Mouse (Mus musculus): Measurements from ENCODE around the gene Dip2c. TPM values are rescaled to one million over a fixed set of nuclear protein-coding genes. Genes with fewer than 3 reads are reported as not detected.
A peak's percentile ranks its signal among the peaks of the same experiment; 100 is the strongest.

Dip2c gene
- polyA plus RNA-seq, 1 experiment = 15.7 TPM

DNA sequence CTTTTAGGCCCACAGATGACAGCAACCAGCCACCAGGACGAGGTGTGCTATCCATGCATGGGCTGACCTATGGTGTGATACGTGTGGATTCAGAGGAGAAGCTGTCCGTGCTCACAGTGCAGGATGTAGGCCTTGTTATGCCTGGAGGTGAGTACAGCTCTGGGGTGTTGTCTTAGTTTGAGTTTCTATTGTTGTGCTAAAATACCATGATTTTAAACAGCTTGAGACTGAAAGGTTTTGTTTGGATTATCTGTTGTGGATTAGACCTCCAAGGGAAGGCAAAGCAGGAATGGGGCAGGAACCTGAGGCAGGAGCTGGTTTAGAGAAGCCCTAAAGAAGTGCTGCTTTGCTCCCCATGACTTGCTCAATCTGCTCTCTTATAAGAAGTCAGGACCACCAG lies 325.0 kb downstream of the Dip2c start:
- H3K4me1 ChIP-seq (ENCODE audit: control insufficient read depth, insufficient read depth, low read length) = no peaks in the 10 kb centered on the region; the same call in 1 of the 2 replicates
- 86% methylated on average over 3 of the region's 3 CpGs for WGBS
- DNase-seq = no peak
- H3K4me3 ChIP-seq (replicated peaks; ENCODE audit: extremely low read depth, low read depth, low read length) = no peak overlapping the region
- TF ChIP-seq POLR2A (IDR thresholded peaks at IDR 0.05; ENCODE audit: borderline replicate concordance, extremely low read depth, low read depth, low read length) = no peak
- TF ChIP-seq CTCF (IDR thresholded peaks at IDR 0.05; ENCODE audit: insufficient read depth, low read length) = no peak

DNA sequence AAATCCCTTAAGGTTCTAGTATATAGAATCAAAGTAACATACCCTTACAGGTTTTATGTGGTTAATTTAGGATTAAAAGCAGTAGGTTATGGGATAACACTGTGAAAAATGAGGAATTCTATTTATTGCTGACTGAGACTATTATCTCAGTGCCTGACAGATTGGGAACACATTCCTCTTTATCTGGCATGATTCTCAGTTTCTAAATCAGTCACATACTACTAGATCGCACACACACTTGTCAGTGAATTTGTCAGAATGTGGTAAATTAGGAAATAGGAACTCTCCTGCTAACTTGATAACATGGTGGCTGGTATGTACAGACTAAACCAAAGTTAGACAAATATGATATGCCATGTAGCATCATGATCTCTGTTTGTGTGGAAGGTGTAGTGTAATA lies 334.9 kb downstream of the Dip2c start:
- TF ChIP-seq CTCF (IDR thresholded peaks at IDR 0.05; ENCODE audit: insufficient read depth, low read length) = no peak
- TF ChIP-seq POLR2A (IDR thresholded peaks at IDR 0.05; ENCODE audit: borderline replicate concordance, extremely low read depth, low read depth, low read length) = no peak
- no peak overlapping the region for H3K4me3 ChIP-seq (replicated peaks; ENCODE audit: extremely low read depth, low read depth, low read length)
- 62% methylated on average over 1 of the region's 1 CpGs for WGBS
- H3K4me1 ChIP-seq (ENCODE audit: control insufficient read depth, insufficient read depth, low read length) = no peaks in the 10 kb centered on the region
- no peak for DNase-seq

GRCm38 (mm10) chr13:9632684-9633083 lies 356.4 kb downstream of the Dip2c start:
- H3K4me3 ChIP-seq (replicated peaks; ENCODE audit: extremely low read depth, low read depth, low read length) = no peak overlapping the region
- H3K4me1 ChIP-seq (ENCODE audit: control insufficient read depth, insufficient read depth, low read length) = no peaks in the 10 kb centered on the region
- 88% methylated on average over 2 of the region's 2 CpGs for WGBS
- no peak for DNase-seq
- no peak for TF ChIP-seq CTCF (IDR thresholded peaks at IDR 0.05; ENCODE audit: insufficient read depth, low read length)
- no peak for TF ChIP-seq POLR2A (IDR thresholded peaks at IDR 0.05; ENCODE audit: borderline replicate concordance, extremely low read depth, low read depth, low read length)

DNA sequence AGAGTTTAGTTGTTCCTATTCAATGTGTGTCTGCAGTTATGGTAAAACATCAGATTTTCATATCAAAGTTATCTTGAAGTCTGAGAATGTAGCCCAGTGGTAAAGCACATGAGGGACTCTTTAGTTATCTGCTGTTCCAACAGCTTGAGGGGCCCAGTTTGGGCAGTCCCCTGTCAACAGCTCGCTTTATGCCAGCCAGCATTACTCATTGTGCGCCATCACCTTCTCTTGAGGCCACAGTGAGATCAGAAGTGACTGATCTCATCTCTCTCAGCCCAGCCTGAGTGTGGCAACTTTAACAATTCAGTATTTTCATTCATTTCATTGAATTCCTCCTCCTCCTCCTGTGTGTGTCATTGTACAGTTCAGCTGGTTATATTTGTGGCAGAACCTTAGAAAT lies 359.6 kb downstream of the Dip2c start:
- Histone ChIP-seq H3K4me1 (ENCODE audit: control insufficient read depth, insufficient read depth, low read length) (no peaks in the 10 kb centered on the region), H3K4me3 (replicated peaks; ENCODE audit: extremely low read depth, low read depth, low read length) (no peak overlapping the region)
- 96% methylated on average over 2 of the region's 2 CpGs for WGBS
- TF ChIP-seq POLR2A (IDR thresholded peaks at IDR 0.05; ENCODE audit: borderline replicate concordance, extremely low read depth, low read depth, low read length) (no peak), CTCF (IDR thresholded peaks at IDR 0.05; ENCODE audit: insufficient read depth, low read length) (no peak)
- DNase-seq = no peak

- no peaks in the 10 kb centered on the region for H3K4me1 ChIP-seq (ENCODE audit: control insufficient read depth, insufficient read depth, low read length)
- 49% methylated on average over 4 of the region's 4 CpGs for WGBS
- peak; percentile 33; the same call in 1 of the 2 replicates for TF ChIP-seq CTCF (IDR thresholded peaks at IDR 0.05; ENCODE audit: insufficient read depth, low read length)
- no peak for TF ChIP-seq POLR2A (IDR thresholded peaks at IDR 0.05; ENCODE audit: borderline replicate concordance, extremely low read depth, low read depth, low read length)
- H3K4me3 ChIP-seq (replicated peaks; ENCODE audit: extremely low read depth, low read depth, low read length) = no peak overlapping the region
- DNase-seq = peak; percentile 8
Measured at GRCm38 (mm10) chr13:9636505-9636904, 360.2 kb downstream of the Dip2c start.

DNA sequence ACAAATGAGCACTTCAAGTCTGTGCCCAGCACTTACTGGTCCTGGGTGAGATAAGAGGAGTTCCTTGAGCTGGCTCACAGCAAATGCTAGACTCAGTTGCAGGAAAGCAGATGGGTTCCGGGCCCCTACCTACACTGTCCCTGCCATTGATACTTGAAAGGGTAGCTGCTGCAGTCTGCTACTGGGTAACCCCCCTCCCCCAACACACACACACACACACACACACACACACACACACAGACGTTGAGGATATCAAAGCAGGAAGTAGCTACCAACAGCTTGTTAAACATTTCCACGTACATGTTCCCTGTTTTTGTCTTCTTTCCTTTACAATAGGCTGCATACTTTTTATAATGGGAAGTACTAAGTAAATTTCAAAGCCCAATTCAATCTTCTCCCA lies 361.6 kb downstream of the Dip2c start:
- no peak for DNase-seq
- WGBS = 44% methylated on average over 3 of the region's 3 CpGs
- TF ChIP-seq CTCF (IDR thresholded peaks at IDR 0.05; ENCODE audit: insufficient read depth, low read length) (no peak), POLR2A (IDR thresholded peaks at IDR 0.05; ENCODE audit: borderline replicate concordance, extremely low read depth, low read depth, low read length) (no peak)
- Histone ChIP-seq H3K4me3 (replicated peaks; ENCODE audit: extremely low read depth, low read depth, low read length) (no peak overlapping the region), H3K4me1 (ENCODE audit: control insufficient read depth, insufficient read depth, low read length) (no peaks in the 10 kb centered on the region)

DNA sequence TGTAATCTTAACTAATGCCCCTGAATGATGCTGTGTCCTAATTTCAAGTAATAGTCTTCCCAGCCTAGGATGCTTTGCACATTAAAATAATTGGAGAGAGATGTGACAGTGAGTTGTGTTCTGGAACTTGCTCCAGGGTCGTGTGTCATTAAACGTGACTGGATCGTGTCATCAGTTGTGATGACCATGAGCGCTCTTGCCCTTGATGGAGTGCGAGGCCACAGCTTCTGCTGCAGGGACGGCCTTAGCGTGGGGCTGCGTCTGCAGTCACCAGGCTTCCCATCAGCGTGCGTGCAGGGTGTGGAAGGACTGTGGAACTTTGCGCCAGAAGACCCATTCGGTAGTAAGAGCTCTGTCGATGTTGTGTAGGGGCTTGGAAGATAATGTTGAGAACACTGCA lies 372.4 kb downstream of the Dip2c start:
- no peaks in the 10 kb centered on the region for H3K4me1 ChIP-seq (ENCODE audit: control insufficient read depth, insufficient read depth, low read length)
- H3K4me3 ChIP-seq (replicated peaks; ENCODE audit: extremely low read depth, low read depth, low read length) = no peak overlapping the region
- no peak for DNase-seq
- TF ChIP-seq POLR2A (IDR thresholded peaks at IDR 0.05; ENCODE audit: borderline replicate concordance, extremely low read depth, low read depth, low read length) = no peak
- no peak for TF ChIP-seq CTCF (IDR thresholded peaks at IDR 0.05; ENCODE audit: insufficient read depth, low read length)
- 94% methylated on average over 13 of the region's 13 CpGs for WGBS

DNA sequence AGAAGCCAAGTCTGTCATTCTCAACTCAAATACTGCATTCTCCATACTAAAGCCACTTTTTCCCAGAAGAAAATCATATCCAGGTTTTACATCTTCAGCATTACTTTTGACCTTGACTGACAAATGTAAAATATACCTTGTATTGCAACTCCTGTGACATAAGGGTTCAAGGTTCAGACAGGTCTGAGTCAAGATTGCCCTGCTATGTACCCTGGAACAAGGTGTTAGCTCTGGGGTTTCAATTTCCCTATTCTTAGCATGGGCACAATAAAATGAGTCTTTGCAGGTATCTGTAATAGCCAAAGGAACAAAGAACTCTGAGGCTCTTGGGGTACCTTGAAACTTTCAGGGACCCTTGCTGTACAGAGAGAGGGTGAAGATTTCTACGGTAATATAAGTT lies 373.6 kb downstream of the Dip2c start:
- no peak for DNase-seq
- no peaks in the 10 kb centered on the region for H3K4me1 ChIP-seq (ENCODE audit: control insufficient read depth, insufficient read depth, low read length)
- H3K4me3 ChIP-seq (replicated peaks; ENCODE audit: extremely low read depth, low read depth, low read length) = no peak overlapping the region
- WGBS = 86% methylated on average over 1 of the region's 1 CpGs
- no peak for TF ChIP-seq CTCF (IDR thresholded peaks at IDR 0.05; ENCODE audit: insufficient read depth, low read length)
- TF ChIP-seq POLR2A (IDR thresholded peaks at IDR 0.05; ENCODE audit: borderline replicate concordance, extremely low read depth, low read depth, low read length) = no peak

DNA sequence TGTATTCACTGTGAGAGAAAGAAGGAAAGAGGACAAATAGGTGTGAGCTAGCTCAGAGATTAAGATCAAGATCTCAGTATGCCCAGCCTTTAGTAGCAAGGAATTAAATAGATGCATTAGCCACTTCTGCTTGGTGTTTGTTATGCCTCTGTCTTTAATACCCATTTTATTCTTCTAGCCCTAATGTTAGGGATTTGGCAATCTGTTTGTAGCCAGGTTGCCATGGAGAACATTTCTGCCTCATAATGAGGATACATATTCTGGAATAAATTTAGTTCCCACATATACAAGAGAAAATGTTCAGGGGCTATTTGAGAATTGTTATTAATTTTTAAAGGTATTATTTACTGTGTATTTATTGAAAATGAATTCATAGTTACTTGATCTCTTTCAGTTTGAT lies 374.3 kb downstream of the Dip2c start:
- TF ChIP-seq POLR2A (IDR thresholded peaks at IDR 0.05; ENCODE audit: borderline replicate concordance, extremely low read depth, low read depth, low read length) (no peak), CTCF (IDR thresholded peaks at IDR 0.05; ENCODE audit: insufficient read depth, low read length) (no peak)

GRCm38 (mm10) chr13:9653018-9653417 lies 376.7 kb downstream of the Dip2c start:
- H3K4me3 ChIP-seq (replicated peaks; ENCODE audit: extremely low read depth, low read depth, low read length) = no peak overlapping the region
- 81% methylated on average over 3 of the region's 3 CpGs for WGBS
- DNase-seq = no peak
- TF ChIP-seq CTCF (IDR thresholded peaks at IDR 0.05; ENCODE audit: insufficient read depth, low read length) (no peak), POLR2A (IDR thresholded peaks at IDR 0.05; ENCODE audit: borderline replicate concordance, extremely low read depth, low read depth, low read length) (no peak)
- H3K4me1 ChIP-seq (ENCODE audit: control insufficient read depth, insufficient read depth, low read length) = no peaks in the 10 kb centered on the region

More for the DNA sequence above, 374.3 kb downstream of the Dip2c start:
- Histone ChIP-seq H3K4me3 (replicated peaks; ENCODE audit: extremely low read depth, low read depth, low read length) (no peak overlapping the region), H3K4me1 (ENCODE audit: control insufficient read depth, insufficient read depth, low read length) (no peaks in the 10 kb centered on the region)
- DNase-seq = no peak
